Mouse (Mus musculus): ENCODE measurements around the gene Vsnl1. TPM values are rescaled to one million over a fixed set of nuclear protein-coding genes. Genes with fewer than 3 reads are reported as not detected.

Vsnl1 gene
- under 1 TPM; 0.29 to 0.81 TPM for total RNA-seq (2021)
- long read RNA-seq, experiment 1: 0 reads
- long read RNA-seq, experiment 2, partial matches to known transcripts: 1 of 1 reads
- long read RNA-seq, experiment 2, other reads (novel, unspliced or antisense): 0 of 1 reads

DNA sequence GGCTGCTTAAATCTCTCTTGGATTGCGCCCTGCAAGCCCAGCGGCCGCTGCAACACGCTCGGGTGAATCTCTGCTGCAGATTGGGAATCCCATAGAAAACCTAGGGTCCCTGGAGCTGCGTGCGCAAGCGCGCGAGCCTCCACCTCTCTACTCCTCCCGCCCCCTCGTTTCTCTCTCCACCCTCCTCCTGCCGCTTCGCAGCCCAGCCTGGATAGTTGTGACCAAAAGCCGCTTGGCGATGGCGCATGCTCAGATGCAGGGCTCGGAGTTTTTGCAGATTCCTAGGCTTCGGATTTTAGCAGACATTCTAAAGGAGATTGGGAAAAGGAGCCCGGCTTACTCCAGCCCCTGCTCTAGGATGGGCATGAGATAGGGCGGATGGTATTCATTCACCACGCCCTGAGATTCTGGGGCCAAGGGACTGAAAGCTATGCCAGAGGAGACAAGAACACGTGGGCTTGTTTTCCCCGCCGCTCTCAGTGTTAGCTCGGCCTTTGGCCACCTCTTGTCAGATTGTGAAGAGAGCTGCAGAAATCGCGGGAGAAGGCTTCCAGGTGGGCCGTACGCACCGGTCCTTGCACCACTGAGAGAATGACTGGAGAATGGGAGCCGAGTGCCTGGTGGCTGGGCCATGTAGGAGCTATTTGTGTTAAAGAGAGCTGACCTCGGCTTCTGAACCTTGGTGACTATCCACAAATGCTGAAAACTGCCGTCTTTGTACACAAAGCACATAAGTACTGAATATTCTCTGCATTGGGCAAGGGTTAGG, at the start of gene Vsnl1:
Vsnl1 (minus strand) TSS at position 117 of the 769 bp plus-strand sequence.
- DNase-seq: peak; percentile 52 to 61
- intact Hi-C loops (cut with DNase I): loop anchor here (2.0 kb wide), 1 partner anchor 86 kb away; no protein-coding TSS in a partner anchor

DNA sequence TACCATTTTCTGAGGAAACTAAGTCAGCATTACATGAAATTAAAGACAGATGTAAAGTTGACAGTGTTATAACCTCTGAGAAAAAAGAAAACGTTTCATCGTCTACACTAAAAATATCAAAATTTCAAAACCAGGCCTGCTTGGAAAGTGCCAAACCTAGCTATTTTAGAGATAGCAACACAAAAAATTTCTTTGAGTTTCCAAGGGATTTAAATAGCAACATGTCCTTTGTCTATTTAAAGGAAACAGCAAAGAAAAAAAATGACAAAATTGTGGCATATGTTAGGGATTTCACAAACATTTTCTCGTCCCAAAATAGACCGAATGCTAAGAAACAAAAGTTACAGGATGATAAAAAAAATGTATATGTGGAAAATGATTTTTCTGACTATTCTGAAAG, 20.2 kb upstream of the Vsnl1 start:
- DNase-seq: no peak
- intact Hi-C loops (cut with DNase I): no loop called here

DNA sequence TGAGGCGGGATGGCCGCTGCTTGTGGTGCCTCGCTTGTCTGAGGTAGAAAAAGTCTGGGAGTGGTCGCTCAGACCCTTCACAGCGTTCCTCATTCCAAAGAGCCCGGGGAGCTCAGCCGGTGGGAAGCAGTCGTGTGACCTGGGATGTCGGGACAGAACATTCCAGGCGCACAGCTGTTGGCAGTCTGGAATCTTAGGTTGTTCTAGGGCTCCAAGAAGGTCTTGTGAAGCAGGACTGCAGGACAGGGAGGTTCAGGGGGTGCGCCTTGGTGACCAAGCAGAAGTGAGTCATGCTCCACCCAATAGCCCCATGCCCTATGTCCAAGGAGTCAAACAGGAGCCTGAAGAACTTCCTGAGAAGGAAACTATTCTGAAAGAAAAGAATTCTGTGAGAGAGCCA, 19.8 kb upstream of the Vsnl1 start:
- intact Hi-C loops (cut with DNase I): no loop called here
- DNase-seq: no peak

DNA sequence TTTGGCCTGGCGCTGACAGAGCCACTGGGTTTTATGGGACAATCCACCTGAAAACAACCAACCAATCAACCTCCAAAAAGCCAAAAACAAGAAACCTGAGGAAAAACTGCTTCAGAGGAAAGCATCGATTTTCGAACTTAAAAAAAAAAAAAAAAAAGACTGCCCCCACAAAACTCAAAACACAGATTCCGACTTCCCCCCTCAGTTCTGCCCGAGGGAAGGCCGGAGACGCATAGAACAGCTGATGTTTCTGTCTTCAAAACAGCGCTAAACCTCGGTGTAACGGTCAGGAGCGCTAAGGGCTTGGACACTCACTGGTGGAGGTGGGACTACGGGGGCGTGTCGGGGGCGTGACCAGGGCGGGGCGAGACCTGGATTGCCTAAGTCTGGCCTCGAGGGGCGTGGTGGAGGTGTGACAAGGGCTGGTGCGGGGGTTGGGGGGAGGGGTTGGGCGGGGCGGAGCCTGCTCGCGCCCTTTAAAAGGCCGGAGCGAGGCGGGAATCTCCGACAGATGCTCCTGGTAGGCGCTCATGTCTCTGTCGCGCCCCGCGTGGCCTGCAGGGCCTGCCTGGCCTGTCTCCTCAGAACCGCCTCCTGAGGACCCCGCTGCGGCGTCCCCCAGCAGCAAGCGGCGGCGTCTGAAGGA, 19.3 kb upstream of the Vsnl1 start, which contains the start of gene Rad51ap2:
Rad51ap2 (plus strand) TSS at position 531 of the 646 bp plus-strand sequence.
- peak; percentile 82 to 83 for DNase-seq
- intact Hi-C loops (cut with DNase I): no loop called here

DNA sequence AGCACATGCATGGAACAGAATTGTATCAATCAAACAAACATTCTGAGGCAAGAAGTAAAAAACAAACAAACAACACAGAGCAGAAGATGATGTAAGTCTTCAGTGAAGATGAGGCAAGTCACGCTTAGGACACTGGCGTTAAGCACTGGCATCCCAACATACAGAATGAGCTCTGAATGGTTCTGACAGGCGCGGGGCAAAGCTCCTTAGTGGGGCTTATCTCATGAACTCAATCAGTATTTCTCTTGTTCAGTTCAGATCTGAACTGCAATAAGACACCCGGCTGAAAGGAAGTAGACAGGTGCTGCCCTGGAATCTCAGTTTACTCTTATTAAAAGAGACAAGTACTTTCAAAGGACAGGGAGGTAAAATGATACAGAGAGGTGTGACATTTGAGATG, 17.7 kb upstream of the Vsnl1 start:
- intact Hi-C loops (cut with DNase I): no loop called here
- DNase-seq: no peak

DNA sequence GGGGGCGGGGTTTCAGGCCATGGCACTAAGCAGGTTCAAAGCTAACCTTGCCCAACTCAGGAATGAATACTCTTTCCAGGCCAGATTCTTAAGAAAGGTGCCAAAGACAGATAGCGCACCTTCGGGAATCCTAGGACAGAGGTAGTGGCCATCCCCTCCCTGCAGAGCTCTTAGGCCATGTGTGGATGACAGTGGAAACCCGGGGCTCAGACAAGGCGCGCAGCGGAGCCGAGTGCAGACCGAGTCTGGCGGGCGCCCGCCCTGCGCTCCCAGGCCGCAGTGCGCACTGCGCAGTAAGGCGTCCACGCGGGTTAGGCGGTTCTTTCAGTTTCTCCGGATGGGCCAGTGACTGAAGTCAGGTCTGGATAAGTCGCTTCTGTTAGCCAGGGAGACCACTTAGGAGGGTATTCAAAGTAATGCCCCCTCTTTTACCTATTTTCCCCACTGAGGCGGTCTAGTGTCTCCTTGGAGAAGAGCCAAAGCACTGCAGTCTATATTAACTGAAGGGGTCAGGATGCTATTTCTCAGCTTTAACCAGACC, 1.6 kb upstream of the Vsnl1 start:
- DNase-seq: peak in 1 of 2 experiments; percentile 4
- intact Hi-C loops (cut with DNase I): loop anchor here (2.0 kb wide), 1 partner anchor 87 kb away; no protein-coding TSS in a partner anchor

DNA sequence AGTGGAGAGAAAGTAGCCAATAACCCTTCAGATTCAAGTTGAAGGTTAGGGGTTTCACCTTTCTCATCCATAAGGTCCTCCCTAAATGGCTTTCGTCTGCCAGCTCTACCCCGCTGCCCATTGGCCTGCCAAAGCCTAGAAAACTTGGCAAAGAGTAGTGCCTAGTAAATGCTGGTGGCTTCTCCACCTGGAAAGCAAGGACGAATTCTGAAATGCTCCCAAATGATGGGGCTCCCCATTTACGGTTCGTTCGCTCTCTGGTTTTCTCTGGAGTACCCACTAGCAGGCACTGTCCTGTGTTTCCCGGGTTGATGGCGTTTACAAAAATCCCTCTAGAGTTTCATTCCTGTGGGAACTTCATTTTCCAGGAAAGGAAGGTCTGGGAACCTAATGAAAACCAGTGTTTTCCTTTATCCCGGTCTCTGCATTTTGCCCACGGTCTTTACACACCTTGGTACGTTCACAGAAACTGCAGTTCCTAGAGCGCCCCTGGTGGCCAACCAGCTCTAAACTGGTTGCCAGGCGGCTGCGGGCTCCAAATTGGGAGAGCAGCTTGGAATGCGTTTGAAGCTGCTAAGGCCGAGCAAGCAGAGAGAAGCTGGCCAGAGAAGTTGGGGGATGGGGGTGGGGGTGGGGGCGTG, 973 bp upstream of the Vsnl1 start:
- intact Hi-C loops (cut with DNase I): loop anchor here (2.0 kb wide), 1 partner anchor 87 kb away; no protein-coding TSS in a partner anchor
- DNase-seq: peak; percentile 73 to 80

DNA sequence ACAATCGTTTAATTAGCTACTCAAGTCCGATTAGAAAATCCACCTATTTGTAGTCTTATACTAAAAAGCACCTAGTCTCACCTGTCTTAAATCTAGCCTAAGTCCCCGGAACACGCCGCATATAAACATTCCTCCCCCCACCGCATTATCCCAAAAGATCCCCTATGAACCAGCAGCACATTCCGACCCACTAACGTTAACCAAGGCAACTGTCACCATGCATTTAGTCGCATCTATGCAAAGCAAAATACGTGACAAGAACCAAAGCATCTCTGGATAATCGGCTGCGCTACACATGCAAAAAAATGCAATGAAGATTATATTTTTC, 426 bp downstream of the Vsnl1 start:
- DNase-seq: no peak
- intact Hi-C loops (cut with DNase I): loop anchor here (2.0 kb wide), 1 partner anchor 85 kb away; no protein-coding TSS in a partner anchor

DNA sequence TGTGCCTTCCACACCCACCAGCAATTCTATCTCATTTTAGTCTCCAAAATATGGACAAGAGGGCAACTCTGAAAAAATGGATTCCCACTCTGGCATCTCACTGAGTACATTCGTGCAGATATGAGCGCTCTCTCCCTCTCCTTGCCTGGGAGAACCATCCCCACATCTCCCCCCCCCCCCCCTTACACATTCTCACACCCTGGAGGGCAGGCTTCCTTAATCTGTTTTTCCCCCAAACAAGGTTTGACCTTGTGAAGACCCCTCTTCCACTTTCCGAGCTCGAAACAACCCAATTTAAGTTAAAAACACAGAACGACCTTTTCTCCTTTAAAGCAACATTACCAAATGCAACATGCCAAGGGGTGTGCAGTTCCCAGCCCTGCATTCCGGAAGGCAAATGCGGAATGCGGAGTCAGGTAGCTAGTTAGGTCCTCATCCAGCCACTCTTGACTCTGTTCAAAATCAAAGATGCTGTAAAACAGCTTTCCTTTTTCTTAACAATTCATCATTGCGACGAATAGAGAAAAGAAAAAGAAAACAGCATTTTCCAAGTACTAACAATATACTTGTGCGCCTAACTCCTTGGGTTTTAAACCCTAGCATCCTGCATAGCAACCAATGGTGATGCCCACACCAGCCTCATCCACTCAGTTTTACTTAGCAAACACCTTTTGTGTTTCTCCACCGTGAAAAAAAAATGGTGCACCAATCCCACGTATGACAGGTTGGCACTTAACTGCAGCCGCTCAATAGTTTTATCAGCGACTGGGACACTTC, 979 bp downstream of the Vsnl1 start:
- no peak for DNase-seq
- intact Hi-C loops (cut with DNase I): loop anchor here (2.0 kb wide), 1 partner anchor 85 kb away; no protein-coding TSS in a partner anchor

DNA sequence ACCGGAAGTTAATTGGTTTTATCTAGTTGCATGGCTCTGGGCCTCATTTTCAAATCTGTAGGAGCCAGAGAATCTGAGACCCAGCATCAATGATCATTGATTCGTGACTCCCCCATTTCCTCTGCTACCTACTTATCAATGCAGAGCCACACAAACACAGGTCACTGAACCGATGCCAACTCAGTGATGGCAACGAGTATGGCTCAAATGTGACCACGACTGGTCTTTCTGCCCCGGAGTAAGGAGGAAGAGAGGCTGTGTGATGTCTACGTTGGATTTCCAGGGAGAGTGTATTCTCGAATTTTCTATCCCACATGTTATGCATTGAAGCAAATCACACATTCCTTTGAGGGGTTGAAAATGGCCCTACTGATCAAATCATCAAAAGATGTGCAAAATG, 2.0 kb downstream of the Vsnl1 start:
- intact Hi-C loops (cut with DNase I): no loop called here
- no peak for DNase-seq

DNA sequence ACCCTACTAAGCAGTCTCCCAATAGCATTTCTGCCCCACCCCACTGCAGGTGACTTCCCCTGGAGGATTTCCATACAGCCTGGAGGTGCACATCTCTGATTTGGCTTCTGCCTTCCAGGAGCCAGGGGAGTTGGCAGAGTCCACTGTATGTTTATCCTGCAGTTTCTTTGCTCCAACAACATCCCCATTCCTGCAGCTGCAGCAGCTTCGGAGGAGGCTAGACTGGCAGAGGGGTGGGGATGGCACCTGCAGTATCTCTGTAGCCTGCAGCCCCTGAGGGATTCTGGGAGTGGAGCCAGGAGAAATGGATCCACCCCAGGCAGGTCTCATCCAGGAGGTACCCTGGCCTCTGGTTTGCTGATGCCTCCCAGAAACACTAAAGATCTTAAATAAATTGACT, 2.7 kb downstream of the Vsnl1 start:
- intact Hi-C loops (cut with DNase I): no loop called here
- no peak for DNase-seq

DNA sequence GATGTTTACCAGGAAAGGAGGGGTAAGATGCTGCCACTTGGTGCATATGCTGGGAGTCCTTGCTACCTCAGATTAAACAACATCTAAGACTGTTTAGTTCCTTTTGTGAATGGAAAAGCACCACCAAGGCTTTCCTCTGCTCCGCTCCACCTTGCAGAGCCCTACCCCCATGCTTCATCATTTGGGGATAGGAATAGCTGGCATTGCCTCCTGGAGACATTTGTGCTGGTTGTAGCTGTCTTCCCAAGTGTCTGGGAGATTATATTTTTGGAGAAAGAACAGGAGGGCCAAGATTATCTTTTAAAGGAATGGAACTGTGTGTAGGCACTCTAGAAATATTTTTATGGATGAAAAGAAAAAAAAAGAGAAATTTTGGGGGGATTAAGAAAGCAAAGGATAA, 3.3 kb downstream of the Vsnl1 start:
- intact Hi-C loops (cut with DNase I): no loop called here
- DNase-seq: no peak

DNA sequence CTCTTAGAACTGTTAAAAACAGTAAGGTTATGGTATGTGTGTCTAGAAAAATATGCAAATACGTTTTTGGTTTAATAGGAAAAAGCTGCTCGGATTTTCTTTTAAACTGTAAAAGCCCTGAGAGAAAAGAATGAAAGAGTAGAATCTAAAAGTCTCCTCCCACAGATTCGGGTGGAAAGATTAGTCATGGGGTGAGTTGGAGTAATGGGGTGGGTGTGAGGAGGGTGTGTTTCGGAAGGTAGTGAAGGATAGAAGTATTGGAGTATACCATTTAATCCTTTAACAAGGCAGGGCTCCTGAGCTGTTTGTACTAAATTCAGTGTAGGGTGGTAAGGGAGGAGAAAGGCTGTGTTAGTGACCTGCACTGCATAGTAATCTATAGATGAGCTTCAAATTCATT, 9.0 kb downstream of the Vsnl1 start:
- intact Hi-C loops (cut with DNase I): no loop called here
- DNase-seq: no peak

DNA sequence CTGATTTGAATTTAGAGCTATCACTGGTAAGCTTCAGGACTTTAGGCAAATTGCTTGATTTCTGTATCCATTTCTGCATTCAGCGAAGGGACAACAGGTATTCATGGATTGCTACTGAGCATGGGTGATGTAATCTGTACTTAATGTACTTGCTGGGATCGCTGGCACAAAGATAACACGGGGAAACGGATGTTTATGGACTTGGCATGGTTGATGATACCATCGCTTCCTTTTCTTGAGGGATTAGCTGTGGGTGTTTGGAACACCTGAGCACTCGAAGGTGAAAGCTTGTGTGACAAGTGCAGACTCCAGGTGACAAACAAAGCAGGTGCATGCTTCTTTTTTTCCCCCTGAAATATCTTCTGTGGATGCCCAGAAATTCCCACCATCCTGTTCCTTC, 18.3 kb downstream of the Vsnl1 start:
- intact Hi-C loops (cut with DNase I): no loop called here
- DNase-seq: no peak

DNA sequence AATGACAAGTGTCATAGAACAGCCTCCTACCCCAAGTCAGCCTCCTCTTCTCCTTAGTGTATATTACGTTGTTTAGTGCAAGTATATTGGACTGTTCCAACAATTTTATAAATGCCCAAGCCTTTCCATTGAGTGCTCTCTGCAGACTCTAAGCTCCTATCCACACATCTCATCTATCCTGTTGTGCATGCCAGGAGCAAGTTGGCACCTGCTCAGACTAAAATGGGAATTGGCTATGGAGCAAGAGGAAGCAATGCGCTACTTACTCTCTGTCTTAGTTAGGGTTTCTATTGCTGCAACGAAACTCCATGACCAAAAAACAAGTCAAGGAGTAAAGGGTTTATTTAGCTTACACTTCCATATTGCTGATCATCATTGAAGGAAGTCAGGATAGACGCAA, 28.7 kb downstream of the Vsnl1 start:
- intact Hi-C loops (cut with DNase I): no loop called here
- DNase-seq: no peak

DNA sequence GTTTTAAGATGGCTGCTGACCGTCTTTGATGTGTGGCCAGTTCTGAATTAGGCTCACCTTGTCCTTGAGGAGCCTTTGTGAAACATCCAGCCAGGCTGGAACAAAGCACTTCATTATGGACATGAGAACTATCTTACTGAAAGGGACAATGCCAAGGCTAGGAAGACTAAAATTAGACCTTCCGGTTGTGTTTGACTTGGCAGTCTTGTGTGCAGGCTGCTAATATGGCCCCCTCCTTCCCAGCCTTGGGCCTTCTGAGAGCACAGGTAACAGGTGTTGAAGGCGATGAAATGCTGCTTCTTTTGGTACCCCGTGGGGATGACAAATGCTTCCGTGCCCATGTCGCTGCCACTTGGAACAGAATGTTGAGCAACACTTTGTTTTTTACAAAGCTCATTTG, 37.6 kb downstream of the Vsnl1 start:
- intact Hi-C loops (cut with DNase I): no loop called here

DNA sequence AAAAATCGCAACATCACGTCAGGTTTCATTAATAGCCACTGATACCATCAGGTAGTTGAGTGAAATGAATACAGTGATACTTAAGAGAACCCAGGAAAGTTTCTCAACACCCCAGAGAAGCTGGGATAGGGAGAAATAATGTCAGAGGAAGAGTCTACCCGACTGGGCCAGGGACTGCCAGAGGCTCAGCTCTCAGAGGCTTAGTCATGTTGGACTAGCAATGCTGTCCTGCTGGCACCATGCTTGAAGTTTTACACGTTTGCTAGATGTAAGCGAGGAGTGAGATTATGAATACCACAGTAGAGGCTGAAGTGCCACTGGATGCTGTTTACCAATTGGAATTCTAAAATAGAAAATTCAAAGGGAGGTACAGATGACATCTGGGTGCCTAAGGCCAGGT, 39.4 kb downstream of the Vsnl1 start:
- intact Hi-C loops (cut with DNase I): no loop called here
- no peak for DNase-seq

More for the DNA sequence above, 37.6 kb downstream of the Vsnl1 start:
- DNase-seq: no peak

DNA sequence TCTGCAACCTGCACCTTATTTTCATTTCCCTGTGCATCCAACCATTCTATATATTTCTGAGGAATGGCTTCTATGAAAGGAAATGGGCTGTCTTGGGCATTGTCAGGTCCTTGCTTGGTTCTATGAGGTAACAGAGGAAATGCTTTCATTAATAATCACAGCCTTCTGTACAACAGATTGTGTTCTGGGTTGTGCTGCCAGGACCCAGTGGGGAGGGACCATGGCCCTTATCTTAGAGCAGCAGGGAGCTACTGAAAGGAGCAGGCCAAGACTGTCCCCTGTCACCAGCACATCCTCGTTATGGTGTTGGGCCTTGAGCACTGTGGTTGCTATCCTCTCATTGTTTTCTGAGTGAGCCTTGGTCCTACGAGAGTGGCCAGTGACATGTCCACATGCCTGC, 40.9 kb downstream of the Vsnl1 start:
- intact Hi-C loops (cut with DNase I): no loop called here
- DNase-seq: no peak

DNA sequence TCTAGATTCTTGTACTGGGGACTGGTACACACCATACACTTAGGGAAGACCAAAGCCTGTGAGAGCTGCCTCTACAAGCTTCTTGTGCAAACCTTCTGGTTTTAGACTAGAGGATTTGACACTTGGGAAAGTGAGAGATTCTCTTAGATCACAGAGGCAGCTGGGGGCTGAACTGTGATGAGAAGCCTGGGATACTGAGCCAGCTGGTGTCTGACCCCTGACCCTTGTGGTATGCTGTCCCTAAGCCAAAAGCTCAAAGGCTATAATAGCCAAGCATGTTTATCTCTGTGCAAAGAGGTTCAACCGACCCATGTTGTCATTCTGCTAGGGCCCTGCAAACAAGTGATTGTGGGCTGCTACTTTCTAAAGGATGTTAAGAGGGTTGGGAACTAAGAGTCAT, 43.9 kb downstream of the Vsnl1 start:
- peak in 1 of 2 experiments; percentile 13 for DNase-seq
- intact Hi-C loops (cut with DNase I): no loop called here
